Mouse (Mus musculus) liver, postnatal 0 days (tissue): ENCODE measurements at regions not wholly inside any gene's neighbourhood (a gene's known extent, or its start where the extent isn't known, plus 50 kb on each side); places are given as distances from the start of the nearest gene placed in this dataset.
"Not testable (repeated sequence)": the region's sequence is repeated elsewhere in the genome, so short reads cannot be mapped to it uniquely, and the experiment has no call there.

Source experiments
- ATAC-seq: fragments of 200-750 bp; cut with Nextera tagmentation; 2 replicates; pipeline ENCODE4 v1.8.0; 2017; ENCODE audit warnings: mild to moderate bottlenecking, moderate library complexity
- DNase-seq: peaks from one replicate; pipeline ENCODE4 v3.0.0-alpha.2; 2016
- H3K27ac ChIP-seq: fragments of 300-500 bp; sonication (generic); 2 replicates; pipeline ENCODE4 v1.5.1; 2014; ENCODE audit warnings: antibody characterized with exemption, moderate library complexity, mild to moderate bottlenecking, low read depth
- H3K27me3 ChIP-seq: fragments of 300-500 bp; sonication (generic); 2 replicates; pipeline ENCODE4 v1.6.1; 2014; ENCODE audit warnings: low read length, control low read depth, mixed read lengths; ENCODE audit not compliant: insufficient read depth
- H3K36me3 ChIP-seq: fragments of 300-500 bp; sonication (generic); replicated peaks from 2 replicates; pipeline ENCODE4 v1.6.1; 2014; ENCODE audit warnings: mild to moderate bottlenecking, control low read depth, low read length, moderate library complexity, mixed read lengths; ENCODE audit not compliant: insufficient read depth
- H3K4me1 ChIP-seq: fragments of 300-500 bp; sonication (generic); 2 replicates; pipeline ENCODE4 v1.6.1; 2014; ENCODE audit warnings: antibody characterized with exemption, mild to moderate bottlenecking, control low read depth; ENCODE audit not compliant: insufficient read depth
- H3K4me2 ChIP-seq: fragments of 300-500 bp; sonication (generic); 2 replicates; pipeline ENCODE4 v1.6.1; 2014; ENCODE audit warnings: low read depth, mild to moderate bottlenecking, low read length, moderate library complexity, mixed read lengths
- H3K4me3 ChIP-seq: fragments of 300-500 bp; sonication (generic); 2 replicates; pipeline ENCODE4 v1.5.1; 2014; ENCODE audit warnings: low read depth, low read length
- H3K9ac ChIP-seq: fragments of 300-500 bp; sonication (generic); replicated peaks from 2 replicates; pipeline ENCODE4 v1.6.1; 2014; ENCODE audit warnings: mild to moderate bottlenecking, moderate library complexity
- H3K9me3 ChIP-seq: fragments of 300-500 bp; sonication (generic); 2 replicates; pipeline ENCODE4 v1.6.1; 2016; ENCODE audit warnings: mild to moderate bottlenecking, control low read depth, low read length, mixed read lengths
- CTCF ChIP-seq: sonication (generic); IDR thresholded peaks from 2 replicates; pipeline ENCODE4 v1.5.1; 2016; ENCODE audit warnings: antibody characterized with exemption, low read depth
- EP300 ChIP-seq: IDR thresholded peaks from 2 replicates; pipeline ENCODE4 v1.6.1; 2016; ENCODE audit warnings: antibody characterized with exemption, low read depth, mild to moderate bottlenecking
- WGBS: fragments of 180-500 bp; shearing (Covaris S2); extraction: QIAGEN DNeasy Blood & Tissue Kit; methylation state at CpG from one replicate; pipeline ENCODE4 v1.1.7; 2014; ENCODE audit not compliant: insufficient replicate concordance; 5-methylcytosine and 5-hydroxymethylcytosine counted together

GRCm38 (mm10) chr5:7720061-7720460, 240.2 kb upstream of the Steap4 start:
- H3K27me3 ChIP-seq: no peaks in the 10 kb centered on the region
- 63% methylated on average over 3 of the region's 3 CpGs for WGBS
- no peak overlapping the region for H3K9ac ChIP-seq
- no peak overlapping the region for H3K4me2 ChIP-seq
- no peaks in the 10 kb centered on the region for H3K4me1 ChIP-seq
- no peak overlapping the region for H3K27ac ChIP-seq
- ATAC-seq: no peak
- no peak for TF ChIP-seq CTCF
- TF ChIP-seq EP300: no peak
- H3K36me3 ChIP-seq: no peaks in the 10 kb centered on the region
- DNase-seq: no peak
- no peaks in the 10 kb centered on the region for H3K9me3 ChIP-seq
- no peak overlapping the region for H3K4me3 ChIP-seq

- no peak for ATAC-seq
- 78% methylated on average over 2 of the region's 2 CpGs for WGBS
- H3K4me1 ChIP-seq: no peaks in the 10 kb centered on the region
Observed at GRCm38 (mm10) chr5:7720688-7721087, 239.6 kb upstream of the Steap4 start.

GRCm38 (mm10) chr5:7732566-7732965, 227.7 kb upstream of the Steap4 start:
- not testable (repeated sequence) for ATAC-seq, DNase-seq, H3K27me3 ChIP-seq, H3K4me3 ChIP-seq, H3K27ac ChIP-seq, H3K4me1 ChIP-seq, H3K4me2 ChIP-seq, H3K36me3 ChIP-seq, H3K9me3 ChIP-seq, H3K9ac ChIP-seq
- 61% methylated on average over 2 of the region's 2 CpGs for WGBS

More at GRCm38 (mm10) chr5:7720688-7721087, 239.6 kb upstream of the Steap4 start:
- H3K27me3 ChIP-seq: no peaks in the 10 kb centered on the region
- H3K4me2 ChIP-seq: no peak overlapping the region
- no peak overlapping the region for H3K27ac ChIP-seq
- H3K9me3 ChIP-seq: no peaks in the 10 kb centered on the region
- no peaks in the 10 kb centered on the region for H3K36me3 ChIP-seq
- TF ChIP-seq EP300 (no peak), CTCF (no peak)
- H3K9ac ChIP-seq: no peak overlapping the region
- no peak for DNase-seq
- no peak overlapping the region for H3K4me3 ChIP-seq

- ATAC-seq (no peak), DNase-seq (no peak)
- Histone ChIP-seq H3K4me2 (no peak overlapping the region), H3K36me3 (no peaks in the 10 kb centered on the region), H3K4me3 (no peak overlapping the region), H3K4me1 (no peaks in the 10 kb centered on the region), H3K9ac (no peak overlapping the region), H3K9me3 (no peaks in the 10 kb centered on the region), H3K27me3 (no peaks in the 10 kb centered on the region), H3K27ac (no peak overlapping the region)
- 92% methylated on average over 1 of the region's 1 CpGs for WGBS
- TF ChIP-seq CTCF (no peak), EP300 (no peak)
Observed at GRCm38 (mm10) chr5:7779827-7780226, 180.4 kb upstream of the Steap4 start.

GRCm38 (mm10) chr5:7782235-7782634, 178.0 kb upstream of the Steap4 start:
- Histone ChIP-seq H3K27me3 (no peaks in the 10 kb centered on the region), H3K9ac (no peak overlapping the region), H3K9me3 (no peaks in the 10 kb centered on the region), H3K27ac (no peak overlapping the region), H3K36me3 (no peaks in the 10 kb centered on the region), H3K4me1 (no peaks in the 10 kb centered on the region), H3K4me2 (no peak overlapping the region), H3K4me3 (no peak overlapping the region)
- no peak for TF ChIP-seq CTCF
- TF ChIP-seq EP300: no peak
- DNase-seq (no peak), ATAC-seq (no peak)
- 88% methylated on average over 1 of the region's 1 CpGs for WGBS

GRCm38 (mm10) chr5:7788406-7788805, 171.9 kb upstream of the Steap4 start:
- Histone ChIP-seq H3K27ac (no peak overlapping the region), H3K9ac (no peak overlapping the region), H3K36me3 (no peaks in the 10 kb centered on the region), H3K27me3 (no peaks in the 10 kb centered on the region), H3K9me3 (no peaks in the 10 kb centered on the region), H3K4me2 (no peak overlapping the region), H3K4me3 (no peak overlapping the region), H3K4me1 (no peaks in the 10 kb centered on the region)
- TF ChIP-seq EP300 (no peak), CTCF (no peak)
- DNase-seq (no peak), ATAC-seq (no peak)
- WGBS: 65% methylated on average over 5 of the region's 5 CpGs

- TF ChIP-seq EP300 (no peak), CTCF (no peak)
- Histone ChIP-seq H3K4me3 (no peak overlapping the region), H3K9me3 (no peaks in the 10 kb centered on the region), H3K9ac (no peak overlapping the region), H3K4me2 (no peak overlapping the region), H3K27ac (no peak overlapping the region), H3K27me3 (no peaks in the 10 kb centered on the region), H3K36me3 (no peaks in the 10 kb centered on the region), H3K4me1 (no peaks in the 10 kb centered on the region)
- WGBS: 85% methylated on average over 1 of the region's 1 CpGs
- no peak for ATAC-seq
- DNase-seq: no peak
Observed at GRCm38 (mm10) chr5:7789126-7789525, 171.1 kb upstream of the Steap4 start.
